Mouse (Mus musculus): Measurements from ENCODE around the gene Ublcp1.

GRCm38 (mm10) chr11:44480246-44480645 lies 9.9 kb upstream of the Ublcp1 start:
- TF ChIP-seq E2F4 (IDR thresholded peaks at IDR 0.05; ENCODE audit: insufficient replicate concordance, low read depth, low read length) (no peak), CTCF (conservative IDR thresholded peaks at IDR 0.05 in 1 of 2, IDR thresholded peaks at IDR 0.05 in 1 of 2; ENCODE audit: low read depth in 2 of 2, low read length in 2 of 2) (no peak), MAX (IDR thresholded peaks at IDR 0.05; ENCODE audit: low read length) (no peak), POLR2A (IDR thresholded peaks at IDR 0.05; ENCODE audit: low read depth, low read length) (no peak), EP300 (IDR thresholded peaks at IDR 0.05; ENCODE audit: low read length) (no peak), ZMIZ1 (IDR thresholded peaks at IDR 0.05; ENCODE audit: low read depth, low read length) (no peak), GABPA (IDR thresholded peaks at IDR 0.05; ENCODE audit: insufficient replicate concordance, low read depth, low read length) (no peak), NELFE (IDR thresholded peaks at IDR 0.05; ENCODE audit: low read depth, low read length) (no peak), CHD2 (IDR thresholded peaks at IDR 0.05; ENCODE audit: low read length) (no peak), USF2 (conservative IDR thresholded peaks at IDR 0.05; ENCODE audit: low read depth, low read length) (no peak), MAFK (IDR thresholded peaks at IDR 0.05; ENCODE audit: insufficient replicate concordance, low read length) (no peak), USF1 (IDR thresholded peaks at IDR 0.05; ENCODE audit: low read depth, low read length) (no peak)

Data from CH12.LX (cell line).